Mouse (Mus musculus): ENCODE measurements around the gene Thop1.
"Not testable (repeated sequence)": the region's sequence is repeated elsewhere in the genome, so short reads cannot be mapped to it uniquely, and the experiment has no call there.

Gene Thop1

DNA sequence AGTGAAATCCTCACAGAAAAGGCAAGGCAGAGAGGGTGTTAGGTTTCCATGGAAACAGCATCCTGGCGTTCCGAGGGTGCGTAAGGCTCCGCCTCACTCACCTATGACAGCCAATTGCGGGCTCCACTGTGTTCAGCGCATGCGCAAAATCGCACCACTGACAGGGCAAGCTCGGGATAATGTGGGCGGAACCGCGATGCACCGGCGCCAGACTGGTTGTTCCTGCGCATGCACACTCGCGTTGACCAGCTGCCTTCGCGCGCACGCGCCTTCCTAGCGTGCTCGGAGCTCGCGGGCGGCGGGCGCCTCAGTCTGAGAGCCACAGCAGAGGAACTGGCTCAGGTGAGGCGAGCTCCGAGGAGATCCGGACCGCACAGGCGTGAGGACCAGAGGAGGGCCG, at the start of gene Thop1:
Thop1 (plus strand) TSS at position 200 of the 400 bp plus-strand sequence.
- peak; percentile 97 for DNase-seq (ENCODE audit: low spot score)

DNA sequence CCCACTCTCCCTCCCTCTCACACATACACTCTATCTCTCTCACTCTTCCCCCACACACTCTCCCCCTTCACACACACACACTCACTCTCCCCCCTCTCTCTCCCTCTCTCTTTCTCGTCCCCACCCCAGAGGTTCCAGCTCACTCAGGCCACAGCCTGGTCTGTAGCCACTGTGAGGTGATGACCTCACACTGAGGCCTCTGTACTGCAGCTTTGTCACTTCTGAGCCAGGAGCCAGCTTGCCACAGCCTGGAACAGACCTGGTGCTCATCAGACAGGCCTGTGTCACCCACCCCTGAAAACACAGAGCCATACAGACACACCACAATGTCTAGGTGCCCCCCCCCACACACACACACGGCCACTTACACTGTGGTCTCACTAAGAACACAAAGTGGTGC, 49.6 kb upstream of the Thop1 start:
- no peak for DNase-seq (ENCODE audit: low spot score)

DNA sequence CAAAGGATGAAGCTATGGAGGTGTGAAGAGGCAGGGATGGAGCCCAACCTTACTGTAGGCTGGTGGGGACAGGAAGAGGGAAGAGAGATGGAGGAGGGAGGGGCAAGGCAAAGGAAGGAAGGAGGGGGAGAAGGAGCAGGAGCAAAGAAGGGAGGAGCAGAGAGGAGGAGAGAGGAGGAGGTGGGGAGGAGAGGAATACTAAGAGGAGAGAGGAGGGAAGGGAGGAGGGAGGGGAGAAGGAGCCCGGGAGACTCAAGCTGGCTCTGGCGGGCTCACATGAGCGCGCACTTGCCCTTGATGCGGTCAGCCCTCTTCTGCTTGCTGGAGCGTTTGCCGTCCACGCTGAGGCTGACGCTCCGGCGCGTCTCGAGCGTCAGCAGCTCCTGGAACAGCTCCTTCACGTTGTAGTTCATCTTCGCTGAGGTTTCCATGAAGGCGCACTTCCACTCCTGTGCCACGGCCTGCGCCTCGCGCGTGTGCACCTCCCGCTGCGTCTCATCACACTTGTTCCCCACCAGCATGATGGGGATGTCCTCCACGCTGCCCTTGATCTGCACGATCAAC, 48.2 kb upstream of the Thop1 start:
- no peak for DNase-seq (ENCODE audit: low spot score)

- no peak for DNase-seq (ENCODE audit: low spot score)
Observed at GRCm38 (mm10) chr10:81022744-81023143, 47.1 kb upstream of the Thop1 start.

DNA sequence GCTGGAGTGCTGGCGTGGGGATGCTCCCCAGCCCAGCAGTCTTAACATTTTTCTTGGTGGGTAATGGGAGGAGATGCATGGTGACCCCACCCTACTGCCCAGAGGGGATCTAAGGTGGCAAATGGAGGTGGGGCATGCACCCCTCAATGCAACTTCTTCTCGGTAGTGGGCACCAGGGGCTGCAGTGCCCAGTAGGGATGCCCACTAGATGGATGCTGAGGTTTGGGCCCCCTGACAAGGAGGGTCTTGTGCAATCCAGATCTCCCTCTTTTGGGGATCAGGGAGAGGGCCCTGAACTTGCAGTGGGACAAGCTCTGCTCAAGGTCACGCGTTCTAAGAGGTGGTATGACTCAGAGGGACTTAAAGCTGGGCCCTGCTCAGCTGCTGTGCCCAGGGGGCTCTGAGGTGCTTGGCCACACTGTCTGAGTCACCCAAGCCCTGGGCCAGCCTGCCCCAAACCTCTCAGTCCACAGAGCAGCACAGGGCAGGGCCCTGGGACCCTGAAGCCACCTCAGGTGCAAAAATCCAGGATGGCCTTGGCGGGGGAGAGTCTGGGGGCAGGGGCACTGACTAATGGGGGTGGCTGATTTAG, 45.4 kb upstream of the Thop1 start:
- no peak for DNase-seq (ENCODE audit: low spot score)

- DNase-seq (ENCODE audit: low spot score), result no peak
Observed at GRCm38 (mm10) chr10:81025047-81025621, 44.7 kb upstream of the Thop1 start.

GRCm38 (mm10) chr10:81025639-81026275, 44.1 kb upstream of the Thop1 start, which contains the start of gene Diras1:
Diras1 (minus strand) TSS chr10:81025662.
- DNase-seq (ENCODE audit: low spot score), result no peak

- no peak for DNase-seq (ENCODE audit: low spot score)
Observed at GRCm38 (mm10) chr10:81026857-81027256, 43.0 kb upstream of the Thop1 start.

GRCm38 (mm10) chr10:81027331-81027730, 42.5 kb upstream of the Thop1 start:
- DNase-seq (ENCODE audit: low spot score), result no peak

GRCm38 (mm10) chr10:81028219-81028618, 41.6 kb upstream of the Thop1 start:
- no peak for DNase-seq (ENCODE audit: low spot score)

DNA sequence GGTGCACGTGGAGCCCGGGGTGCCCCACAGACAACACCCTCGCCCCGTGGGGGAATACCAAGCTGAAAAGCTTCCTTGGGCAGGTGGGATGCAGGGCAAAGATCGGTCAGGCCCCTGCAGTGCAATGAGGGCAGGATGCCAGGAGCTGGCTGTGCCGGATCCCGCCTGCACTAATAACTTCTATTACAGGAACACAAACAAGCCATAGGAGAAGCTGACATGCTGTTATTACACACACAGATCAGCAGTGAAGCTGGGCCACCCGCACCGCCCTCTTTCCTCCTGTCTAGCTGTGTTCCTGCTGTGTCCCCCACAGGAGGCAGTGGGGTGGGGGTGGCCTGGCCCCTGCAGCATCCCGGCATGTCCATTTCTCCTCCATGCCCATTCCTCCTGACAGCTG, 40.8 kb upstream of the Thop1 start:
- DNase-seq (ENCODE audit: low spot score), result no peak

GRCm38 (mm10) chr10:81033586-81033985, 36.2 kb upstream of the Thop1 start:
- no peak for DNase-seq (ENCODE audit: low spot score)

- DNase-seq (ENCODE audit: low spot score), result no peak
Observed at GRCm38 (mm10) chr10:81036251-81036650, 33.6 kb upstream of the Thop1 start.

GRCm38 (mm10) chr10:81036988-81037580, 32.8 kb upstream of the Thop1 start, which contains the start of gene Slc39a3:
Slc39a3 (minus strand) TSS chr10:81037426.
- peak; percentile 97 for DNase-seq (ENCODE audit: low spot score)

GRCm38 (mm10) chr10:81041458-81042175, 28.2 kb upstream of the Thop1 start:
- DNase-seq (ENCODE audit: low spot score), result no peak

DNA sequence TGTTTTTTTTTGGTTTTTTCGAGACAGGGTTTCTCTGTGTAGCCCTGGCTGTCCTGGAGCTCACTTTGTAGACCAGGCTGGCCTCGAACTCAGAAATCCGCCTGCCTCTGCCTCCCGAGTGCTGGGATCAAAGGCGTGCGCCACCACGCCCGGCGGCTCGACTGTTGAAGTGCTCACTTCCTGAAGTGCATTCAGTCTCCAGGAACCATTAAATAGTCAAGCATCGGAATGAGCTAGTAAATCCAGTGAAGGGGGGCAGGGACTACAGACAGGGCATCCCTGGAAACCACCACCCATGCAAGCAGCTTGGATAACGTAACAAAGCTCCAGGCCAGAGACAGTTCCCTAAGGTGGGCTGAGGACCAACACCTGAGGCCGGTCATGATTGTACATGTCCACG, 24.6 kb upstream of the Thop1 start:
- not testable (repeated sequence) for DNase-seq (ENCODE audit: low spot score)

GRCm38 (mm10) chr10:81050645-81051044, 19.2 kb upstream of the Thop1 start:
- no peak for DNase-seq (ENCODE audit: low spot score)

- DNase-seq (ENCODE audit: low spot score), result no peak
Observed at GRCm38 (mm10) chr10:81051133-81051532, 18.7 kb upstream of the Thop1 start.

DNA sequence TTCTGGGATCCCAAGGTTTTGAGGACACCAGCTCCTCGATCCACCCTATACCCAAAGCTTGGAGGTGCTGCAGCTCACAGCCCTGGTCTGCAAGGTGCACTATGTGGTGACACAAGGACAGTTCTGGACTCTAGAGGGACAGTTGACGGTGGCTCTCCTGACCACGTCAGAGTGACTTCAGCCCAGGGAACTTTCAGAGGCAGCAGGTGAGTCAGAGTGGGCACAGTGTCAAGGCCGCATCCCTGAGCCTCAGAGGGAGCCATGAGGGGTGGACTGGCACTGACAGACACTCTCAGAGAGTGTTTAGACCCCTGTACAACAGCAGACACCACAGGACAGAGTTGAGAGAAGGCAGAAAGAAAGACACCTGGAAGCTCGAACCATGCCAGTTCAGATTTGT, 17.3 kb upstream of the Thop1 start:
- no peak for DNase-seq (ENCODE audit: low spot score)

- no peak for DNase-seq (ENCODE audit: low spot score)
Observed at GRCm38 (mm10) chr10:81055169-81055568, 14.7 kb upstream of the Thop1 start.

DNA sequence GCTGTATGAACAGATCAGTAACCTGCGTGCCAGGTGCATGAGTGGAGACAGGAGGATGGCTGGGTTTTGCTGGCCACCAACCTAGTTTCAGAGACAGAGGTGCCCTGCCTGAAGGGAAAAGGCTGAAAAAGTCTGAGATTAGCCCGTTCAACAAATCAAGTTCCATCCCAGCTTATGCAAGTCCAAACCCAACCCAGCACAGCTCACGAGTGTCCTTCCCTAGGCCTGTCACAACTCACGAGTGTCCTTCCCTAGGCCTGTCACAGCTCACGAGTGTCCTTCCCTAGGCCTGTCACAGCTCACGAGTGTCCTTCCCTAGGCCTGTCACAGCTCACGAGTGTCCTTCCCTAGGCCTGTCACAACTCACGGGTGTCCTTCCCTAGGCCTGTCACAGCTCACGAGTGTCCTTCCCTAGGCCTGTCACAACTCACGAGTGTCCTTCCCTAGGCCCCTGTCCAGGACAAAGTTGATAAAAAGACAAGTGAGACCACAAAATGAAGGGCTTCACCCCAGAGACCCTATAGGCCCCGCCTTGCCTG, 14.0 kb upstream of the Thop1 start:
- DNase-seq (ENCODE audit: low spot score), result not testable (repeated sequence)

Data from left cerebral cortex, adult 11 months (tissue).